Mouse (Mus musculus) urinary bladder, adult 18-20 months (tissue): Measurements from ENCODE around the gene Scamp1.

Experiments used
- DNase-seq, 2 experiments: peaks; one replicate each; pipeline ENCODE4 v3.0.0; 2022; ENCODE audit warnings: low spot score in 2 of 2, mixed read lengths in 2 of 2

Gene Scamp1

DNA sequence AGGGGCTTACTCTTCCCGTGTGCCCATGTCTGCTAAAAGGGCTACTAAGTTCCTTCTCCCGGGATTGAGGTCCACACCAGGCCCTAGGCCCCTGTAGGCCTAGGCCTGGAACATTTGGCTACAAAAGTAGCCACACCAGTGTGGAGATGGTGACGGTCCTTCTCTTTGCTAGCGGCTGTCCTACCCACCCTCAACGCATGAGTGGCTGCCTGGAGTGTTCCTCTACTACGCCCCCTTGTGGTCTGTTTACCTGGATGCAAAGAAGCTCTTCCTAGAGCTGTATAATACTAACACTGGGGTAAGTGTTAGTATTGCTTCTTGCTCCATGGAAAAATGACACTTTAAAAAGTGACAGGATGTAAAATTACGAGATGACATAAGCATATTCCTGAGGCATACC, 108.5 kb downstream of the Scamp1 start:
- DNase-seq = no peak

DNA sequence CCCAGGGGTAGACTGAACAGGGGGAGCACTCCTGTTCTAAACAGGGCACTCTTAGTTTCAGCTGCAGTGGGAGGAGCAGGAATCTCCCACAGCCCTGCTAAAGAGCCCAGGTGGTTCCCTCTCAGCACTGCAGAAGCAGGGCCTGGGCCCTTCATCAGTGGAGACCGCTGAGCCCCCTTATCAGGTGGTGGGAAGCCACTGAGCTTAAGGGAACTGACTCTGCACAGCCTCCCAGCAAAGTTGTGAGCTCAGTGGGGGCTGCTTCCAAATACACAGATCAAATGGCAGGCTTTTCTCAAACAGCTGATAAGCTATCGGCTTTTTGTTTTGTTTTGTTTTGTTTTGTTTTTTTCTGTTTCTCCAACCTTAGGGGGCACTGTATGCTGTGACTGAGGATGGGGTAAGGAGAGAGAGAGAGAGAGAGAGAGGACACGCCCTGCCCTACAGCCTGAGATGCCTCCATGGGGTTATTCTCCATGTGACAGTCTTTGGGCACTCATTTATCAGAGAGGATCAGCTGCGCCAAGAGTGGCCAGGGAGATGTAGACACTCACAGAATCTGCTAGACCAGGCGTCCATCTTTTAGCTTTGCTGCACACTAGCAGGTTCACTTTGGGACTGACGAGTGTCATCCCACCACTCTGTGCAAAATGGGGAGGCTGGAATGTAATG, 110.1 kb downstream of the Scamp1 start:
- DNase-seq = no peak

DNA sequence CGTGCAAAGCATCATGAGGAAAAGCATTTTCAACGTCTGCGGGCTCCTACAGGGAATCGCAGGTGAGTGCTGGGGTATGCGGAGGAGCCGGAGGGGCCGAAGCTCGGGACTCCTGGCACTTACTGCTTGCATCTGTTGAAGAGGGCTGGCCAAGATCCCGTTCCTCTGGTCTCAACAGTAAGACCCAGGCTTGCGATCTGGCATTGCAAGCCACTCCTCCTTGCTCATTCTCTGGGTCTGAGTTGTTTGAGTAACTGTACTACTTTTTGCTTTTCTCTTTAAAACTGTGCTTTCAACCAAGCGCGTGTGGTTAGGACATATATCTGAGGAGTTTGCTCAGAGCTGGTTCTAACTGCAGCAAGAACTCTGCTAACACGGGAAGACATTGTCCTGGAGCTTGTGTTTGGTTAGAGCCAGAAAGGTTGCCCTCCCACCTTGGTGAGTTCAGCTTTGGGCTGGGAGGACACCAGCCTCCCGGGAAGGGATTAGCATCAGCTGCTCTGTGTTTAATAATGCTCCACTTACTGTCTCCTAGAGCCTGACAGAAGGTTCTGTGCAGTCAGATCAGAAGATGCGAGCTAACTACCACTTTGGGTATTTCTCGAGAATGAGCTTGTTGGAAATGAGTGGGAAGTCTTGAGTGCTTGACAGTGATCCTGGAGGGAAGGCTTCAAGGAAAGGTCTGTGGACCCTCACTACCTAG, 110.9 kb downstream of the Scamp1 start:
- no peak for DNase-seq

DNA sequence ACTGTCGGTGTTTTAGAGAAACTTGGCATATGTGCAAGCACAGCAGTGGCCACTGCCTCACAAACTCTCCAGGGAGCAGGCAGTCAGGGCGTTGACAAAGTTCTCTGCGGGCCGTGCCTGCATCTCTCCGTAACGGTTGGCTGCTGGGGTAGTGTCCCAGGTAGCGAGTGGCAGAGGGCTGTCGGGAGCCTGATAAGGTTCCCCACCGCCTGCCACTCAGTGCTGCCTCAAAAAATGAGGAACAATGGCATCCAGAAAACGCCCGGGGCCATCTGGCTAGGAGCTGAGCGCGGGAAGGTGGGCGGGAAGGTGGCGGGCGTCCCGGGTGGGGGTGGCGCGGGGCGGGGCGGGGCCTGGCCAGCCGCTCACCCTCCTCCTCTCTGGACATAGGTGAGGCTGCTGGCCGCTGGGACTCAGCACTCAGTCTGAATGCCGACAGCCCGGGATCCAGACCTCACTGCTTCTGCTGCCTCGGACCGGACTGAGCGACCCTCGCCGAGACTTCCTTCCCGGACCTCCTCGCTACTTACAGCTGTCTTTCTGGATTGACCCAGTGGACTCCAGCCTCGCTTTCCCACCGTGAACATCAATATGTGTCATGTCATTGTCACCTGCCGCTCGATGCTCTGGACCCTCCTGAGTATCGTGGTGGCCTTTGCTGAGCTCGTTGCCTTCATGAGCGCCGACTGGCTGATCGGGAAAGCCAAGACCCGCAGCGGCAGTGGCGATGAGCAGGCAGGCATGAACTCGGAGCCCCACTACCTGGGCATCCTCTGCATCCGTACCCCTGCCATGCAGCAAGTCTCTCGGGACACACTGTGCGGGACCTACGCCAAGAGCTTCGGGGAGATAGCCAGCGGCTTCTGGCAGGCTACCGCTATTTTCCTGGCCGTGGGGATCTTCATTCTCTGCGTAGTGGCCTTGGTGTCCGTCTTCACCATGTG, 111.8 kb downstream of the Scamp1 start:
- peak in 1 of 2 experiments; percentile 20 for DNase-seq

DNA sequence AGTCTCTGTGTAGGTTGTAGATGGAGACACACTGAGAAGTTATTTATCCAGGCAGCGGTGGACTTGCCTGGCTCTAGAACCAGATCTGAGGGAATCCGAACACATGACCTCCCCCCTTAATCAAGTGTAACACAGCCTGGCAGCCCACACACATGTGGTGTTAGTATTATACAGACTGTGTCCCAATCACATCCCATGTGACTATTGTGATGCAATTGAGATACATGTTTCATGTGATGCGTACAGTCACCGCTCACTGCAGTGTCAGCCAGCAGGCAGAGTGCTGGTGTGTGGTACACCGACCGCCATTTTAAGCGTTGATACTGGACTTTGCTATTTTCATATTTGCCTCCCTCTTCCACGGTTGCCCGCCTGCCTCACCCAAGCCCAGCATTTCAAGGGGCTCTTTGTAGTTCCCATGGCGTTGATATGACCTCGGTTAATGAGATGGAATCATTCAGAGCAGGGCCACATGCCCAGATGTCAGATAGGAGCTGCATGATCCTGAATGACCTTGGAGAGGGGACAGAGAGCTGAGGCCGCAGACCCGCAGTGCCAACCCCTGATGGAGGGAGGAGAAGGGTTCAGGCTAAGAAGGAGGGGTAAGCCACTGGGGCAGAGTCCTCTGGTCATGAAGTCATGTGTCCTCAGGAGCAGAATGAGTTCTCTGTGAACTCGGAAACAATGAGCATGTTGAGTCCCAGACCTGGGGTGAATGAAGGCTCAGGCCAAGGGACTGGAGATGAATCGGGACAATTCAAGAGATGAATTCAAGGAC, 112.9 kb downstream of the Scamp1 start:
- DNase-seq = no peak

DNA sequence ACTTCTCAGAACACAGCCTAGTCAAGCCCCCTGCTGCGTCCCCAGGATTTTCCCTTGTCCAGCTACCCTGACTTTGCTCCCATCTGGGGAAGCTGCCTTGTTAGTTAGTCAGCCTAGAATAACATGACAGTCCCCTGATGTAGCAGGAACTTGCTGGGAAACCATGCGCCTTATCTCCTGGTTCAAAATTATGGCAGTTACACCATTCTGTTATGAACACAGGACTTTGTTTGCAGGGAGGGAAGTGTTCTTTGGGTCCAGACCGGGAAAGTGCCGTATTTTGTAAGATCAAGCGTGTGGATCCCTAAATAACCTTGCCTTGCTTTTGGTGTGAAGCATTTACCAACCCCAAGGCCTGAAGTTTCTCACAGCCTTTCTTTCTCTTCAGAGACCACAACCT, 114.0 kb downstream of the Scamp1 start:
- no peak for DNase-seq

DNA sequence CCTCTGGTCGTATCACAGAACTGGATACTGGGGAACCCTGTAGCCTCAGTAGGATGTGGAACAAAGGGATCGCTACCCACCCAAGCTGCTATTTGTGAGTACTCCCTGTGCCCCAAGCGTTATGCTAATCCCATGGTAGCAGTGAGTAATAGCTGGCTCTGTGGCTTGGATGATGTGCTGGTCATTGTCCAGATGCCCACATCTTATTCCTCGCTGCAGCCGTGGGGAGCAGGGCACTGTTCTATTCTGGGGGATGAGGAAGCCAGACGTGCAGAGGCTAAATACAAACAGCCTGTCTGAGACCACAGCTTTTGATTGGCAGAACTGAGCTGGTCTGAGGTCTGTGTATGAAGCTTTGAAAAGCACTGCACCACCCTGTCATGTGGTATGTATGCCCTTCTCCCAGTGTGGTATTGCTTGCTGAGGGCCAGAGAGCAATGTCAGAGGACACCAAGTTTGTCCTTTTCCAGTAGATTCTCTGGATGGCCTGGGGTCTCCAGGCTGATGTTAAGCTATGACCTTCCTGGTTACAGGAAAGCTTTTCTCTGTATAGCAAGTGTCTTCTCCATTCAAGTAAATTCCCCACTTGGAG, 116.2 kb downstream of the Scamp1 start:
- no peak for DNase-seq

DNA sequence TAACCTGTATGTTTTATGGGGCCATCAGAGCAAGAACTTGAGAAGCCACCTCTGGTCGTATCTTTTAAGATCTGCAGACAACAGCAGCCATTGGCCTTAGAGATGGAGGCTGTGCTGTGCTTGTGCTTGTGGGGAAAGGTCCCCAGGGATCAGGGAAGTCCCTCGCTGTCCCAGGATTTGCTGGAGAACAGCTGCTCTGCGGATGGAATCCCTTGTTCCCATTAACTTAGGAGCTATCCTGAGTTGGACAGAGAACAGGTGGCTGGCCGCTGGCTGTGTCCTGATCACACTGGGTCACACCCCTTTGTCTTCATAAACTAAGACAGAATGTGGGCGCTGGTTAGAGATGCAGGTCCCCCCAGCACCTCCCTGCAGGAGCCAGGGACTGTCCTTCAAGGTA, 117.3 kb downstream of the Scamp1 start:
- no peak for DNase-seq

DNA sequence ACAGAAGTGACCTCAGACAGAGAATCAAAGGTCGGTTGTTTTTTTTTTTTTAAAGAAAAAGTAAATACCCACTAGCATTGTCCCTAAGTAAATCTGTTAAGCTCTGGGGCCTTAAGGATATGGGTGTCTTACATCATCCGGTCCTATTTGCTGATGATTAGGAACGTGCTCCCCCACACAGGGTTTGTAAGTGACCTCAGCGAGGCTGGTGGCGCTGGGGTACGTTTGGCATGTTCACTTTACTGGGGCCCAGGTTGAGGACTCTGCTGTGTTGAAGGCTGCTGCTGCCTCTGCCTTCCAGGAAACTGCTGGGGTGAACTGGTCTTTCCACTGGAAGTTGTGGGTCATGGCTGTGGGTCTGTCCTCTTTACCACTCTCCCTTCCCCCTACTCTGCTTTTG, 121.2 kb downstream of the Scamp1 start:
- DNase-seq = no peak

DNA sequence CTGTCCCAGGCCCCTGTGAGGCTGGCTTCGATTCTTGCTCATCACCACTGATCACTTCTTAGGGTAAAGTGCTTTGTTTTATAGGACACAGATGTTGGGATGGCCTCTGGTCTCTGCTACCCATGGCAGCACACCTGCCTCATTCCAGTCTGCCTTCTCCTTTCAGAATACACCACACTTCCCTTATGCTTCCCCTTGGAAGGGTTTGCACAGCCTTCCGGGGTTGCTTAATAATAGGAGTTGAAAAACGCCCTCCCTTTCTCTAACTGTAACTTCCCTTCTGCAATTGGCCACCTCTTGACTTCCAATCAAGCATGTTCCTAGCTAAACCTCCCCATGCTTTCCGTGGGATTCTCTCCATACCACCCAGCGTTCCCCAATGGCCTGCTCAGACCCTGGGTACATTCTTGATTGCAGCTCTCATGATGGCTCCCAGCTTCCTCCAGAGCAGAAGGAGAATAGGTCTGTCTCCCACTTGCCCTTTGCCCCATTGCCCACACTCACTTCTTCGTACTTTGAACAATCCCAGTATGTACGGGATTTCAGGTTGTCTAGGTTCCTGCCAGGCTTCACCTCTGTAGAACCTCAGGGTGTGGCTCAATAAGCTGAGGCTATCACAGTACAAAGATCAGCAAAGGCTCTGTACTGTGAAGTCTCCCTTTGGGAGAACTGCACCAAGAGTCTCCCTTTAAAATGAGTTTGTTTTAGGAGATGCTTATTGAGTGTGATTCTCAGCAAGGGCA, 126.0 kb downstream of the Scamp1 start:
- no peak for DNase-seq

DNA sequence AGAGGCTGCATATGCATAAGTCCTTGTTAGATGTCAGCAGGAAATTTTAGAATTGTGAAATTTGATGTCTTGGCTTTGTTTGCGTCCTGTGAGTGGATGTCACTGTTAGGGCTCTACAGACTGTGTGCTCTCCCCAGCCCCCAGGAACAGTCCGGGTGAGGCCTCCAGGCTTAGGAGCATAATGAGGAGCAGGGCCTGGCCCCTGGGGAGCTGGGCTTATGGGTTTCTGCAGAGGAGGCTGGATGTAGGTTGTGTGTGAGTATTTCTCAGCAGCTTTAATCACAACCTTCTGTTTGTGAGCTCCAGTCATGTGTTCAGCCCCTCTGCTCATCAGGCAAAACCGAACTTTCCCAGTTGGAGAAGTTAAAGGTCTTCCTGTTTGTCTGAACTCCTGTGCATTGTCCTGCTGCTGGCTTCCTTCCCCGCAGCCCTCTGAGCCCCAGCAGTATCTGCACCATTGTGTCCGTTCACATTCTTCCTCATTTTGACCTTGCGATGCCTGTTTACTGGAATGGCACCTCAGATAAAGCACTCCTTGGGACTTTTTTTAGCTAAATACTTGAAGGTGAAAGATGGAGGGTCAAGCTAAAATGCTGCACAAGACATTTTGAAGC, 126.7 kb downstream of the Scamp1 start:
- DNase-seq = no peak

DNA sequence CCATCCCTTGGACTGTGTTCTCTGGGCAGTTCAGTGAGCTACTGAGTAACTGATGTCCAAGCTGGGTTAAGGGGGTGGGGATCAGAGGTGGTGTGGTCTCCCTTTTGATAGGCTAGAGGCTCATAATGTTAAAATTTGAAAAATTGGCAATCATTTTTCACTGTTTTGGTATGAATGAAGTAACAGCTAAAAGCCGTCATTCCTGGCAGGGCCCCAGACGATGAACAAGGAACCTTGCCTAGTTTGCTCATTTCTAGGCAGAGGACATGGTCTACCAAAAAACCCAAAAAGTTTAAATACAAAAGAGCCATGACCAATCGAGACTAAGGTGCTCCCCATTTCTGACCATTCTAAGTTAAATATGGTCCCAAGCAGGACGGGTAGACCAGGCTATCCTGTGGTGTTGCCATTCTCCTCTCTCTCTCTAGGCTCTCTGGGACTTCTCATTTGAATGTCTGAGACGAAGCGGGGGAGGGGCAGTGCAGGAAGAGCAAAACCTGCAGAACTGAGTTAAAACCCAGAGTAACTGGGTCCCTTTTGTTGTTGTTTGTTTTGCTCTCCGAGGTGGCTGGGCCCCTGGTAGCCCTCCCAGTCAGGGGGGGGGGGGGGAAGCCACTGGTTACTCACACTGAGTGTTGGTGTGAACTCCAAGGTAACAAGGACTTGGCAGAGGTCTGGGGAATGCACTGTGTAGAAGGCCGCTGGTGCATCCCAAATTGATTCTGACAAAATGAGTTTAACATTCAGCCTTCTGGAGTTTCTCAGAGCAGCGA, 129.8 kb downstream of the Scamp1 start:
- no peak for DNase-seq

DNA sequence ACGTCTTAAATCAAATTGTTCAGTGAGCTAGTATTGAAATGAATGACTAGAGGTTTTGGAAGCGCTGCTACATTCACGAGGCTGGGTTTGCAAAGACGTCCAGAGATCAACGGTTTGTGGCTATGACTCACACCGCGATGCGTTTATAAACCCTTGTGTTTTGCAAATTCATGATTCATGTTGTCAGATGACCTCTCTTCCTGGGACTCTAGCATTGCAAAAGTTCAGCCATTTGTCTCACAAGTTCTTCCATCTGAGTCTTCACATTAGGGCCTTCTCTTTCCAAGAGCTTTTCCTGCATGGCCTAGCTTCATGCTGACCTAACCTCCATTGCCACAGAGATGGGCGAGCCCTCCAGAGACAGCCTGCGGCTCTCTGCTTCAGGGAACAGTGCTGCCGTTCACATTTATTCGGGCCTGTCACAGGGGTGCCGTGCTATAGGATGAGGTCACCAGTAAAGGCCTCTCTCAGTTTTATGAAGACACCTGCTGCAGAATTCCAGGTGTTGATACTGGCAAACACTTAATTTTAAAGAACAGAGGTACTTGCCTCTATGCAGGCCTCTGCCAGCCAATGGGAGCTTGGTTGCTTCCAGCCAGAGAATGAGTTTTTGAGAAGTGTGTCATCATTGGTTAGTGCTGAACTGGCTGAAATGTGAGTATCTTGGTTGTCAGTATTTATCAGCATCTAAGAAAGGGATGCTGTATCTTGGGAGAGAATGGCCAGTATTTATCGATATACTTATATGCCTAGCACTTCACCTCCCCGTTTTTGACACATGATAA, 131.0 kb downstream of the Scamp1 start:
- DNase-seq = no peak

DNA sequence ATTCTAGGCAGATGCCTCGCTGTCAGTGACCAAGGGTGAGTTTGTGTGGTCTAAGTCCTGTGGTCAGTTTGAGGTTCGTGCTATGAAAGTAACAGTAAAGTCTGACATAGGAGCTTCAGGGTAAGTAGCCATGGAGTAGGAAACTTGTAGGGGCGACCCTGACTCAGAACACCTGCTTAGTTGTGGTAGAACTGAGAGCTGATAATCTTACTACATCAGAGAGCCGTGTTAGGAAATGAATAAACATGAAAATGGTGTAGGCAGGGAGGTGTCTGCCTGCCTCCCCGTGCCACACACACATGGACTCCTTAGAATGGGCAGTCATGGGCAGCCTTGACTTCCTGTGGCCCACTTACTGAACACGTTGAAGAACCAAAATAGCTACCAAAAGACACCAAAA, 132.0 kb downstream of the Scamp1 start:
- DNase-seq = no peak

DNA sequence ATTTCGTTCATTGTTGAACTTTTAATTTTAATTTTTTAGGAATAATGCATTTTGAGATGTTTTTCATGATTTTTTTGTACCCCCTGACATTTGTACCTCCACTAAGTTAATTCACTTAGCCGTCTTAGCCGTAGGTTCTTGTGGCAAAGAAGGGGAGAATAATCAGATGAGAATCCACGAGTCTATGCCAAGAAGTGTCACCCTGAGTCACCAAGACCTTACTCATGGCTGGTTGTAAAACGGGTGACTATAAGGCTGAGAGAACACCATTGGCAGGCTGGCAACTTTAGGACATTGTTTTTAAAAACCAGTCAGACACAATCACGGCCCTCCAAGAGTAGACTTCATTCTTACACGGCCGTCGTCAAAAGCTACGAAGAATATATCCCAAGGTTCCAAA, 132.8 kb downstream of the Scamp1 start:
- DNase-seq = no peak
